Mouse (Mus musculus) monocyte, adult 5-6 weeks (primary cell): ENCODE data around the gene Map3k7cl. TPM values are rescaled to one million over a fixed set of nuclear protein-coding genes. Genes with fewer than 3 reads are reported as not detected.

Experiments
- ATAC-seq: fragments of 153-309, 156-312 bp; replicated peaks from 2 replicates; pipeline ENCODE4 v1.8.0; 2017; ENCODE audit warnings: mild to moderate bottlenecking; ENCODE audit not compliant: low TSS enrichment, insufficient number of reproducible peaks, severe bottlenecking, poor library complexity, low FRiP score
- total RNA-seq: library from RNA; stranded (forward); fragments of 200-1000, 200-491, 200-594 nt; gene quantifications from 3 replicates; pipeline ENCODE4 v1.2.3, GENCODE M21; 2017

The Map3k7cl gene
- total RNA-seq, 1 experiment from 2014 or later = not detected

DNA sequence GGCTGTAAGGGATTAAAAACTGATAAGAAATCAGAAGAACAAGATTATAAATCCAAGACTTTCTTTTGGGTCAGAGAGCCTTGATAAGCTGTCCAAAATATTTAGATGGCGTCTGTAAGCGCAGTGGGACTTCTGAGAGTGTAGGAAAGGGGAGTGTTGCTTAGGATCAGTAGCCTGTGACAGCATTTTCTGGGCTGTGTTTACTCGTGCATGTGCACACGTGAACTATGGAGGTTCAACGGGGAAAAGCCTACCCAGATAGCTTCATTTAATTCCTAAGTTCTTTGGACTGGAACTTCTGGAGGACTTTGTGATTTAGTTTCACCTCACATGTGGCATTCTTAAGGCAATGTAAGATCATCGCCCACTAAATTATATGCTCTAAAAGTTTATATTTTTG is 29.6 kb downstream of the Map3k7cl start:
- no peak for ATAC-seq

DNA sequence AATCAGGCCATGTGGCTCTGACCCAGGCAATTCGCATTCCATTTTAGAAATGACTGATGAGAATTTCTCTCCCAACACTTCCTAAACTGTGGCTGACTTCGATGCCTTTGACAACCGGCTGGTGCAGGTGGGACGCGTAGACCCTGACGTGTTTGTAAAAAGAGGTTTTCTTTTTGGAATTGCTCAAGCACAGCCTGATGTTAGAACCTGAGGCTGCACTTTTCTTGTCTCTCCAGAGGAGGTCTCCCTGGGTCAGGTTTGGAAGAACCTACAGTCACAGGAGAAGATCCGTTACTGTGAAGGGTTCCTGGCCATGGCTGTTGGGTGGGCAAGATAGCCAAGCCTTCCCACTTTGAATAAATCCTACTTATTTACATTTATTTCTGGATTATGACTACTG is 31.5 kb downstream of the Map3k7cl start:
- peak; percentile 68; the same call in 1 of the 2 replicates for ATAC-seq

DNA sequence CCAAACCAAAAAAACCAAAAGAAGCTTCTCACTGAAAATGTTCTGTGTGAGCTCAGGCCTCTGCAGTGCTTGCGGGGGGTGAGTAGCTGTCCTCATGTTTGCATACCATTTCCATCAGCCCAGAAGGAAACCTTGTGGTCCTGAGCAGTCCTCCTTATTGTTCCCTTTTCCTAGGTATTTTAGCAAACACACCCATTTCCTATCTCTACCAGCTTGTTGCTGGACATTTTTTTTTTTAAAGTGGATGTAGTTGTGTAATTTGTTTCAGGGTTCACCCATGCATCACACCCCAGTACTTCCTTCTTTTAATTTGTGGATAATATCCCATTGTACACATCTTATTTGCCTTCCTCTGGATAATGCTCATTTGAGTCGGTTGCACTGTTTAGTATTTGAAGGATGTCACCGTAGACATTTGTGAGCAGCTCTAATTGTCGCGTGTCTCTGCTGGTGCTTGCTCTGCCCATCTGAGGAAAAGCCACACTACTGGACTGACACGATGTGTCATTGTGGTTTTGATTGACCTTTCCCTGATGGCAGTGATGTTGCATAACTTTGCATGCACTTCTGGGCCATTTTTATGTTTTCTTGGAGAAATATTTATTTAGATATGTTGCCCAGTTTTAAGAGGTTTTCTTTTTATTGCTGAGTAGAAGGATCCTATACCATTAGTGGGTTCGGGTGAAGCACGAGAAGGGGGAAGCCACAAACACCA is 32.6 kb downstream of the Map3k7cl start:
- peak; percentile 81 for ATAC-seq

DNA sequence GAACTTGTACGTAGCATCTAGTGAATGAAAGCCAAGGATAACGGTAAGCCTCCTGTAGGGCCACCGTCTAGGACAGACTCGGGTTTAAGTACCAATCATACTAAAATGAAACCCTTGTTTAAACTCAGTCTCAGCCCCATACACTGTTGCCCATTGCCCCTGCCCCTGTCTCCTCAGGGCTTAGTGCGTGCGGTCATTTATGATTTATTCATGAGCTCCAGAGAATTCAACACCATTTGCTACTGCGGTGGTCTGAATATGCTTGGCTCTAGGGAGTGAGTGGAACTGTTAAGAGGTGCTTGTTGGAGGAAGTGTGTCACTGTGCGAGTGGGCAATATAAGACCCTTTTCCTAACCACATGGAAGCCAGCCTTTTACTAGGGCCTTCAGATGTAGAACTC is 34.7 kb downstream of the Map3k7cl start:
- no peak for ATAC-seq

DNA sequence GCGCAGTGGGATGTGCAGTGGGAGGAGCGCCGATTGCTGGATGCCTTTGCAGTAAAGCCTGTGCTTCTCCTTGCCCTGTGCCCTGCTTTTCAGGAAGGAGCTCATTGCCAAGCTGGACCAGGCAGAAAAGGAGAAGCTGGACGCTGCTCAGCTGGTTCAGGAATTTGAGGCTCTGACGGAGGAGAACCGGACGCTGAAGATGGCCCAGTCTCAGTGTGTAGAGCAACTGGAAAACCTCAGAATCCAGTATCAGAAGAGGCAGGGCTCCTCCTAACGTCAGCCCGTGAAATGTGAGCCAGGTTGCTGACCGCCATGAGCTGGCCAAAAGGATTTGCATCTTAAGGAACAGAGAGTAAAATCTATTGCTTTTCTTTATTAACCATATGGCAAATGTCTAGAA is 41.0 kb downstream of the Map3k7cl start:
- peak; percentile 25; the same call in 1 of the 2 replicates for ATAC-seq

DNA sequence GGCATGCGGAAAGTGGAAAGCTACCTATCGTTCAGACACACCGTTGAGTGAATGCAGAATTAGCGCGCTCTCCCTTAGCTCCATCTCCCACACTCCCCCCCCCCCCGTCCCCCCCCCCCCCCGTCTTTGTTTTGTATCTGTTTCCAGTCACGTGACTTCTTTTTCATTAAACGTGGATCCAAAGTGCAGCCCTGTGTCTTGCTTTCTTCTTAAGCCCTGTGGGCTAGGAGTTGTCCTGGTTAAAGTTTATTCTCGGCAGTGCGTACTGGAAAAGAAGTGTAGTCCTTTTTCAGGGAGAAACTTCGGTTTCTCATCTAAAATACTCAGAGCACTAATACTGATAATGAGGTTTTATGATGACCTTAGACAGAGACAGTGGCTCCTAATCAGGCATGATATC is 42.0 kb downstream of the Map3k7cl start:
- ATAC-seq = no peak

DNA sequence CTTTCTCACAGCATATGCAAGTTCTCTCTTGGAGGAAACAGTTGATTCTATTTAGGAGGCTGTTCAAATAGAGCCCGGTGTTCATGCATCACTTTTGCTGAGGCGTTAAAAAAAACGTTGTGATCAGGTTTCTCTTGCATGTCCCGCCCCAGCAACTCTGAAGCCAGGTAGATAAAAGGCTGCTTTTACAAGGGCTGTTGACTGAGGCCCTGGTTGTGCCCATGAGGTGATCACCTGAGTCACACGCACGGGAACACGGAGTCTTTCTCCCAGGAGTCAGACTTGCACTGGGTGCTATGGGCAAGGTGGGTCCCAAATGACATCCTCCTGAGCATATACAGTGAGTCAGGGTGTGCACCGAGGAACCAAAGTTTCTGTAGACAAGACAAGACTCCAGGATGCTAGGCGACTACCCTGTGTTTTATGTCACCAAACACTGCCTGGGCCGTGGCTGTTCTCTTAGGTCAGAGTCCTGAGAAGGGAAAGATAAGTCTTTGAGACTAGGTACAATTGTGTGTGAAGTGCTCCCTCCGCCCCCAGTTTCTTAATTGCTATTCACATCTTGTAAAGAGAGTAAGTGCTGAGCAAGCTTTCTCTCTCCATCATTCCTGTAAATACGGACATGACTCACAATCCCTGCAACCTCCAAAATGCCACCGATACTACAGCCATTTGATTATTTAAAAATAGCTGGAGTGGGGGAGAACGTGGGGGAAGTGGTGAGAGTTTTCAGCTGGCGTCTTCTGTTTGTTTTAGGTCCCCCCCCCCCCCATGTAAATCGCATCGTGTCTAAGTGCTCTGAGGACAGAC is 49.8 kb downstream of the Map3k7cl start:
- ATAC-seq = no peak

DNA sequence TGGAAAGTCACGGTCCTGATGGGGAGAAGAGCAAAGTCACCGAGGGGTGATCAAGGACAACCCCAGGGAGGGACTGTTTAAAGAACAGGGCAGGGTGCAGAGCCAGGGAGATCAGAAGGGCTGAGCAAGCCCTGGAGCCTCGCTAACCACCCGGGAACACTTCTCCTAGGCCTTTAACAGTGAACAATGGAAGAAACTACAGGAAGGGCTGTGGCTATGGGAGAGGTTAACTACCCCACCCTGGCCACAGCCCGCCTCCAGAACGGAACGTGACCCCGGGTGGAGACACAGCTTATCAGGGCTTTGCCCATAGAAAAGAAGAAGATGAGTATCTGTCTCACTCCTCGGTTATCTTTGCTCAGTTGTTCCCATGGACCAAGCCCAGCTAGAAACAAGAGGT is 50.9 kb downstream of the Map3k7cl start:
- ATAC-seq = peak; percentile 69

DNA sequence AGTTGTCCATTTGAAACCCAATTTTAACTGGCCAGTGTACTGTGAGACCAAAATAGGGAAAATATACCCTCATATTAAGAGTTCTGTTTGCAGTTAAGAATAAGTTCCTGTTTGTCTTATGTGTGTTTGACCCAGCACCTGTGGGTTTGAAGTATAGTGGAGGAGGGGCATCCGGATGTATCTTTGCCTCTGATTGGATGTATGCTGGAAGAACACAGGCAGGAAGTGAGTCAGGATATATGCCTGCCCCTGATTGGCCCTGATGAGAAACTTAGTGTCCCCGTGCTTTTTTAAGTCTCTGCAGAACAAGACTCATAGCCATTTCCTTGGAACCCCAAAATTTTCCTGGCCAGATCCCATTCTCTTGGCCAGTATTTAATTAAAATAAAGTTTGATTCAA is 51.8 kb downstream of the Map3k7cl start:
- no peak; the same call in 1 of the 2 replicates for ATAC-seq

DNA sequence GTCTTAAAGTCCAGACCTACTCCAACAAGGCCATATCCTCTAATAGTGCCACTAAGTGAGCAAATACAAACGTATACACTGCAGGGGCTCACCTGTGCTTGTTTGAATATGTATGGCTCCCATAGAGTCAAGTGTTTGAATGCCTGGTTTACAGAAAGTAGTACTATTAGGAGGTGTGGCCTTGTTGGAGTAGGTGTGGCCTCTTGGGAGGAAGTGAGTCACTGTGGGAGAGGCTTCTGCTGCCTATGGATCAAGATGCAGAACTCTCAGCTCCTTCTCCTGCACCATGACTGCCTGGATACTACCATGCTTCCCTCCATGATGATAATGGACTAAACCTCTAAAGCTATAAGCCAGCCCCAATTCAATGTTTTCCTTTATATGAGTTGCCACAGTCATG is 54.3 kb downstream of the Map3k7cl start:
- ATAC-seq = no peak

DNA sequence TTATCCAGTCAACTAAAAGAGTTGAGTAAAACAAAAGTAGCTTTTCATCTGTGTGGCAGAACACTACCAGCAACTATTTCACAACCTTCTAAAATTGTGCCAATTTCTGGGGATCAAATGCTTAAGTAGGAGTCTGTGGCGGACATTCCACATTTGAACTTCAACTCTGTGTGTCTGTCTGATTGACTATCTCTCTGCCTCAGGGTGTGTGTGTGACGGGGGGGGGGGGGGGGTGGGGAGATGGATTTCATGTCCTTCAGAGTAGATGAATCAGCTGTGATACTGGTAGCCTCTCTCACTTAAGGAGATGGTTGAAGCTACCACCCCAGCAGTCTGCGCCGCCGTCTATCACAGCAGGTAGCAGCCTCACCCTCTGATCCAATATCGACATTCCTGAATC is 54.8 kb downstream of the Map3k7cl start:
- ATAC-seq = no peak

DNA sequence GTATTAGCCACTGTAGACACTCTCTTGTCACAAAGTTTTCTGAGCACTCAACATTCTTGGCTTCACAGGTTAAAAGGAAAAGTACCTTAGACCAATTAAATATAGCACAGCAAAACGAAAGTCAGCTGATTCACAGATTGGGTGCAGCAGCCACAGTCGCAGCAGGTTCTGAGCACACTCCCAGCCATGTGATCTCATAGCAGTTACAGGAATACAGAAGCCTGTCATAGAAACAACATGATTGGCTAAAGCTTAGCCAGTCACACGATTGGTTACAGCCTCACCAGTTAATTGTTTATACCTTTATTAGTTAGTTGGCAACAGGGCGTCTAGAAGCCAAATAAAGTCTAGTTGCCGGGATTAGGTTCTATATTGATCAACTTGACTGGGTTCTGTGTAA is 57.0 kb downstream of the Map3k7cl start:
- peak; percentile 62 for ATAC-seq

DNA sequence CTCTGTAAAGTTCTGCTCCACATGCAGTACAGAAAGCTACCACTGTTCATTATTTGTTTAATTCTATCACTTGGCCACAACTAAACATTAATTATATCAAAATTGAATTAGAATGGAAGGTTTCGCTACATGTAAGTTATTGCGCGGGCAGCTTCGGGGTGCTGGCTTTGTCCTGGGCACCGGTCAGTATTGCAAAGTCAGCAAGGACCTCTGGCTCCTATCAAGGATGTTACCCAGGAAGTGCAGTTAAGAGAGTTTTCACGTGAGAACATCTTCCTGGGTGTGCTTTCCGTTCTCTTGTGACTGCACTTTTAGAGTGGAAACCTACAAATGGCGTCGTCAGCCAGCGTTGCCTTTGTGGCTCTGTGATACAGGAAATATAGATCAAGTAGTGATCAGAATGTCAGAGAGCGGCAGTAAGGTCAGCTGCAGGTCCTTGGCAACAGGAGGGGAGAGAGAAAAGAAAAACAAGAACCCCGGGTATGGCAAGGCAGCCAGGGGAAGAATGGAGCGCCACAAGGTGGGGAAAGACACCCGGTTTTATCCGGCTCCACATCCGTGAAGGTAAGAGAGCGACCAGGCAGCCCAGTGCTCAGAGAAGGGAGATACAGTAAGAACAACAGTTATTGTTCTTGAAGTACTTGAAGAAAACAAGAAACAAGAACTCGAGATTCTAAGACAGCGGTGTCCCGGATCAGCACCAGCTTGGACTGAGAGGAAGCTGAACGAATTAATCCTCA is 57.6 kb downstream of the Map3k7cl start:
- ATAC-seq = no peak

DNA sequence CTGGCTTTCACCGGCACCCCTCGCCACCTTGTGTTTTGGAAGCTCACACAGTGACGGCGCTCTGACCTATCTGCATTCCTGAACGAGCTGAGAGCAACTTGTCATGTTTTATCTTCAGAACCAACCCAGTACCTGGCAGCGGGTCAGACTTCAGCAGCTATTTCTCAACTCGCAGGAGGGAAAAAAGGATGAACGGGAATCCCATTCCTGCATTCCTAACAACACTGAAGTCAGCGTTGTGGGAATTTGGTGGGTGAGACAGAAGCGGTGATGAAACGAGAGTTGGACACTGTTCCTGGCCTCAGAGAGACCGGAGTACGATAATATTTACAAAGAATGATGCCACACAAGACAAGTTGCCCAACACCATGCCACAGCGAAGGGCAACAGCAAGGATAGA is 58.3 kb downstream of the Map3k7cl start:
- peak; percentile 32; the same call in 1 of the 2 replicates for ATAC-seq

DNA sequence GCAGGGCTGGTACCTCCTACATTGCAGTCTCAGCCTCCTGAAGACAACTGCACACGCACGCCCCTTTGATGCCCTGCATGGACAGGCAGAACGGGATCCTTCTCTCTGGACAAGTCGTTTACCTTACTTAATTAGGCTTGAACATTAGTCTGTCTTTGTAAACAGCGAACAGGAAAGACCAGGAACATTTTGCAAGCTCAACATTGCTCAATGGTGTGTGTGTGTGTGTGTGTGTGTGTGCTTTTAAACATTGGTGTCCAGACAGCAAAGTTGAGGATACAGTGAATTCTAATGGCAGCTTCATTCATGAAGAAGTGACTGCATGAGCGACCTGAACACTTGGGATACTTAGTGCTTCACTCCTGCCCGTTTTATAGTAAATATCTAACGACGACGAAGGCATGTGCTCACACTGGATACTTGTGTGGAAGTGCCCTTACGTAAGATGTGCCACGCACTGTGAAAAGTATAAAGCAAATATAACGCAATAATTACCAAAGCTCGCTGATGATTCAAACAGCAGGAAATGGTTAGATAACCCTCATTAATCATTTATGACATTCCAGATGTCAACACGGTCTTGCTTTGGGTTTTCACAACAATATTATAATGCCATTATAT is 59.2 kb downstream of the Map3k7cl start:
- peak; percentile 49 for ATAC-seq

DNA sequence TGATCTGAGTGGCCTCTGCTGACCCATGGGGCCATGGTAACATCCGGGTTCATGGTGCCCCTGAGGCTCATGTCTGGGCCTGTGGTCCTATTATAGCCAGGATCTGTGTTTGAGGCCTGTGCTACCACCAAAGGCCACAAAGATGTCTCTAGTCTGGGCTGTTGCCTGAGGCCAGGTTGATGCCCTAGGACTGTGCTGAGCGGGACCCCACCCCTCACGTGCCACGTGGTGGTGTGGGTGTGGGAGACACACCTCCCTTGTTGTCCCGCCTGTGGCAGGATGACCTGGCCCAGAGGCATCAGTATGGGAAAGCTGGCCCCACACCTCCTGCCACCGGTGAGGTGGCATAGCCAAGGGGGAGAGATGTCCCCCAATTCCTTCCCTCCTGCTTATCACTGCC is 64.2 kb downstream of the Map3k7cl start:
- ATAC-seq = 0 out of 2 replicates have a peak, but pooled peaks have one; percentile 20

DNA sequence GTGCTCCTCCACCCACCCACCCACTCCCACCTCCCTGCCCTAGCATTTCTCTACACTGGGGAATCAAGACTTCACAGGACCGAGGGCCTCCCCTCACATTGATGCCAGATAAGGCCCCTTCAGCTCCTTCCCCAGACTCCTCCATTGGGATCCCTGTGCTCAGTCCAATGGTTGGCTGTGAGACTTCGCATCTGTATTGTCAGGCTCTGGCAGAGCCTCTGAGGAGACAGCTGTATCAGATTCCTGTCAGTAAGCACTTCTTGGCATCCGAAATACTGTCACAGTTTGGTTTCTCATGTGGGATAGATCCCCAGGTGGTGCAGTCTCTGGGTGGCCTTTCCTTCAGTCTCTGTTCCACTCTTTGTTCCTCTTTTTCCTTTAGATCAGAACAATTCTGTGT is 68.1 kb downstream of the Map3k7cl start:
- ATAC-seq = no peak

DNA sequence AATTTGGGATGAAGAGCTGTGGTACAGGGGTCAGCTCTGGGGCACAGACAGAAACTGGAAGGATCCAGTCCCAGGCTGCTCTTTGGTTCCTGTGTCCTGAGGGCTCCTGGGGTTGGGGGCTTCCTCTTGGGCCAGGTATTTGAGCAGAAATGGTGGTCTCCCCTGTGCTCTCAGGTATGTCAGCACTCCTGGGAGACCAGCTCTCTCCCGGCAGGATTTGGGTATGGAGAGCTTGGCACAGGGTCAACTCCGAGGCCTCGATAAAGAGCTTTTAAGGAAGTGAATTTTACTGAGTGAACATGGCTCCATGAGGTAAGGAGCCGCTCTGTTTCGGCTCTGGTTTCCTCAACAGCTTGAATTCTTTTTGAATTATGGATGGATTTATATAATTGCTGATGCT is 70.8 kb downstream of the Map3k7cl start:
- no peak for ATAC-seq

DNA sequence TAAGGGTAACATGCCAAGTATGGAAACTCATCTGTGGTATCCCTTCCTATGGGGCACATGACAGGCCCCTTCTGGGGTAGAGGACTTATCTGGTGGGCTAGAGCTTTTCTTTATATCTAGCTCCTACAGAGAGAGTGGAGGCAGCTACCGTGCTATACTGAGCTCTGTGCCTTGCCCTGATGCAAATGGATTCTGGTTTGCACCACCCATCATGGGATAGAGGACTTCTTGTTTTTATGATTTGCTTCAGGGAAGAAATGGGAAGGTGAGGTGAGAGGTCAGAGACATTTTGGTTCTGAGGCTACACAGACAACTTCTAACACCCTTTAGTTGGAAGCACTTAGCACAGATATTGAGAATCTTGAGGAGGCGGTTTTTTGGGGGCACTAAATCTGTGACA is 71.8 kb downstream of the Map3k7cl start:
- ATAC-seq = peak; percentile 72
